Mouse (Mus musculus) heart, embryonic 12.5 days (tissue): ENCODE data around the gene Shtn1. TPM values are rescaled to one million over a fixed set of nuclear protein-coding genes. Genes with fewer than 3 reads are reported as not detected.

Source experiments
- ATAC-seq: fragments of 200-750 bp; cut with Nextera tagmentation; 2 replicates; pipeline ENCODE4 v1.8.0; 2017; ENCODE audit warnings: moderate TSS enrichment, moderate library complexity; ENCODE audit not compliant: insufficient number of reproducible peaks, low FRiP score
- H3K27ac ChIP-seq: fragments of 300-500 bp; sonication (generic); 2 replicates; pipeline ENCODE4 v1.5.1; 2016; ENCODE audit warnings: mild to moderate bottlenecking, moderate library complexity; ENCODE audit not compliant: poor library complexity, severe bottlenecking
- H3K27me3 ChIP-seq: fragments of 300-500 bp; sonication (generic); replicated peaks from 2 replicates; pipeline ENCODE4 v1.6.1; 2016; ENCODE audit warnings: mild to moderate bottlenecking, moderate library complexity
- H3K36me3 ChIP-seq: fragments of 300-500 bp; sonication (generic); 2 replicates; pipeline ENCODE4 v1.6.1; 2016; ENCODE audit warnings: mild to moderate bottlenecking, moderate library complexity
- H3K4me1 ChIP-seq: fragments of 300-500 bp; sonication (generic); replicated peaks from 2 replicates; pipeline ENCODE4 v1.6.1; 2016; ENCODE audit warnings: mild to moderate bottlenecking
- H3K4me2 ChIP-seq: fragments of 300-500 bp; sonication (generic); 2 replicates; pipeline ENCODE4 v1.6.1; 2016; ENCODE audit warnings: mild to moderate bottlenecking, moderate library complexity
- H3K4me3 ChIP-seq: fragments of 300-500 bp; sonication (generic); 2 replicates; pipeline ENCODE4 v1.5.1; 2016; ENCODE audit warnings: mild to moderate bottlenecking
- H3K9ac ChIP-seq: fragments of 300-500 bp; sonication (generic); 2 replicates; pipeline ENCODE4 v1.6.1; 2016; ENCODE audit warnings: mild to moderate bottlenecking, moderate library complexity
- H3K9me3 ChIP-seq: fragments of 300-500 bp; sonication (generic); replicated peaks from 2 replicates; pipeline ENCODE4 v1.6.1; 2016; ENCODE audit warnings: mild to moderate bottlenecking, moderate library complexity
- WGBS: fragments of 180-500 bp; shearing (Covaris S2); methylation state at CpG from one replicate; pipeline ENCODE4 v1.1.7; 2016; 5-methylcytosine and 5-hydroxymethylcytosine counted together
- polyA plus RNA-seq: library from polyadenylated mRNA; unstranded; fragments of >200 nt; fragmentation: Nextera tagmentation; extraction: Ambion mirVana; gene quantifications from 2 replicates; pipeline ENCODE4 v1.2.1, GENCODE M21; 2016

The Shtn1 gene
- polyA plus RNA-seq, 1 experiment from 2014 or later, result 0.41 TPM

DNA sequence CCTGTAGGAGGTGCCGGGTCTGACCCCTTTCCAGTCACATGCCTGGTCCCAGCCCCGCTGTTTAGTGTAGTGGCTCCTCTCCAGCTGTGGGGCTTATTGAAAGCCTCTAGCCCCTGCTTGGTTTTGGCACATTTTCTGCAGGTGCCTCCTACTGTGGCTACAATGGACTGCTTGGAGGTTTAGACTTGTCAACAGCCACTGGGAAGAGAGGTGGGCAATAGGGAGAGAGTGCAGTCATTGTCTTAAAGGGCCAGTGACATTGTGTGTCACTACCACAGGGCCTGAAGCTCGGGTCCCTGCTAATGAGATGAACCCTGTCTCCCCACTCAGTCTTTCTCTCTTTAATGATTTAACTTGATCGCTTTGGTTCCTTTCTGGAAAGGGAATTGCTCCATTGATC, 142.8 kb downstream of the Shtn1 start:
- WGBS, result 17% methylated on average over 4 of the region's 4 CpGs
- Histone ChIP-seq H3K4me2 (no peak overlapping the region), H3K27ac (no peak overlapping the region)

DNA sequence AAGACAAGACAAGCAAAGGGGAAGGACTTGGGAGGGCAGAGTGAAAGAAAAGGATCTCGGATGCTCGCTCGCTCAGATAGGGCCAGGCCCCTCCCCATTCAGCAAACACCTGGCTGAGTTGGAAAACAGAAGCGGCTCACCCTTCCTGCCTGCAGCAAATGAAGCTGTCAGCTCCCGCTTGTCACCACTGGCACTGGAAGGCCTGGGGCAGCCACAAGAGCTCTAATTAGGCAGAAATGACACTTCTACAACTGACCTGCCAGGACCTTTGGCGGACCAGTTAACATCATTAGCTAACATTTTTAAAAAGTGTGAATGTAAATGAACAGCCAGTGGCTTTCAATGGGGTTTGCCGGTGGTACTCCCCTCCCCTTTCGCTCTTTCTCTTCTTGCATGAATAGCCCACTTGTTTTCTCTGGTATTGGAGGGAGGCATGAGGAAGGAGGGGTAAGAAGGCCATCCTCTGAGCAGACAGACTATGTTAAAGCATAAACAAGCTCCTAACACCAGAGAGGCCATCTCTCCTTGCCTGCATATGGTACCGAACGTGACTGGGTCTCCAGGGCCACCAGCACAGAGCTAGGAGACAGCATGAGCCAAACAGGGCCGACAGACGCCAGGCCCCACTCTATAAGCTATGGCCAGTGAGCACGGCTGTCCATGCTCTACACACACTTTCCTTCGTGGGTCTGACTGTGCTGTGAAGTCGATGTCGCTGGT, 144.7 kb downstream of the Shtn1 start:
- no peak for ATAC-seq
- H3K4me2 ChIP-seq, result no peak overlapping the region

More for the DNA sequence above, 142.8 kb downstream of the Shtn1 start:
- Histone ChIP-seq H3K27me3 (peaks cover 51% of the 10 kb centered on the region), H3K4me1 (no peaks in the 10 kb centered on the region), H3K9ac (no peak overlapping the region), H3K9me3 (no peaks in the 10 kb centered on the region), H3K4me3 (no peak overlapping the region), H3K36me3 (no peaks in the 10 kb centered on the region)
- ATAC-seq, result no peak

More for the DNA sequence above, 144.7 kb downstream of the Shtn1 start:
- no peak overlapping the region for H3K27ac ChIP-seq
- no peak overlapping the region for H3K9ac ChIP-seq
- no peaks in the 10 kb centered on the region for H3K9me3 ChIP-seq
- WGBS, result 34% methylated on average over 16 of the region's 16 CpGs
- no peaks in the 10 kb centered on the region for H3K4me1 ChIP-seq
- no peaks in the 10 kb centered on the region for H3K36me3 ChIP-seq
- H3K27me3 ChIP-seq, result peaks cover 51% of the 10 kb centered on the region
- H3K4me3 ChIP-seq, result no peak overlapping the region

Other genes starting within 250 kb of the Shtn1 start
- 0.10 and 0.27 TPM in 2 replicates for gene Eno4, start 132.7 kb downstream of the Shtn1 start, polyA plus RNA-seq
- gene Hspa12a, start 132.4 kb downstream of the Shtn1 start, polyA plus RNA-seq, result 10.5 and 10.8 TPM in 2 replicates
- gene Vax1, start 94.0 kb upstream of the Shtn1 start, polyA plus RNA-seq, result not detected in 2 replicates
- gene Kcnk18, start 143.1 kb upstream of the Shtn1 start, polyA plus RNA-seq, result not detected in 2 replicates
- 11.2 and 12.0 TPM in 2 replicates for gene Slc18a2, start 184.8 kb upstream of the Shtn1 start, polyA plus RNA-seq
- 6.0 TPM in 1 of 2 replicates, not detected in the other for gene Rps12-ps3, start 246.2 kb upstream of the Shtn1 start, polyA plus RNA-seq